20 mouse cellular contexts compared by ENCODE assay signal in genomic region chr8:9332766-9333165, GRCm38 (mm10).
A peak's percentile ranks its signal among the peaks of the same experiment; 100 is the strongest.
DNase-seq lines count a peak whose midpoint lies in the region; ATAC-seq and TF ChIP-seq lines count a peak whose summit lies in the region.
"Had no signal": no experiment of that assay in that cellular context is flagged by ENCODE, and none has a peak within 500 bp of the region (broad histone marks: within the 10 kb centered on the region; RNA-seq: fewer than 3 reads in every experiment).

No protein-coding gene starts in this region.

- 54% methylated on average over 2 of the region's 2 CpGs for WGBS in lung, embryonic 14.5 days
- 43% methylated on average over 2 of the region's 2 CpGs for WGBS in lung, embryonic 16.5 days

- ATAC-seq in lung, embryonic 14.5 days (ENCODE audit: insufficient read depth) = peak; percentile 77
- ATAC-seq in lung, embryonic 16.5 days (ENCODE audit: low read depth) = peak; percentile 70; the same call in 1 of the 2 replicates
- ATAC-seq: forebrain, embryonic 13.5 days; forebrain, embryonic 15.5 days; forebrain, postnatal 0 days had no signal

- no peak overlapping the region for H3K9ac ChIP-seq in lung, embryonic 14.5 days
- no peak overlapping the region for H3K9ac ChIP-seq in lung, embryonic 16.5 days (ENCODE audit: low read length)
- H3K9ac ChIP-seq: embryonic facial prominence, embryonic 13.5 days; forebrain, embryonic 13.5 days; forebrain, embryonic 15.5 days; forebrain, postnatal 0 days had no signal

- TF ChIP-seq CTCF in lung, embryonic 14.5 days (IDR thresholded peaks at IDR 0.05; ENCODE audit: low read depth) = no peak

- H3K4me2 ChIP-seq in lung, embryonic 14.5 days = no peak overlapping the region
- no peak overlapping the region for H3K4me2 ChIP-seq in lung, embryonic 16.5 days (ENCODE audit: low read depth, low read length)
- H3K4me2 ChIP-seq: embryonic facial prominence, embryonic 13.5 days; forebrain, embryonic 13.5 days; forebrain, embryonic 15.5 days had no signal

- no peaks in the 10 kb centered on the region for H3K4me1 ChIP-seq in lung, embryonic 14.5 days (ENCODE audit: insufficient read depth)
- no peaks in the 10 kb centered on the region for H3K4me1 ChIP-seq in lung, embryonic 16.5 days (replicated peaks; ENCODE audit: control insufficient read depth, insufficient read depth, low read length)
- H3K4me1 ChIP-seq: embryonic facial prominence, embryonic 13.5 days had no signal

- H3K9me3 ChIP-seq in lung, embryonic 14.5 days (ENCODE audit: low read depth, low read length) = no peaks in the 10 kb centered on the region
- H3K9me3 ChIP-seq in lung, embryonic 16.5 days (ENCODE audit: control insufficient read depth, low read length) = no peaks in the 10 kb centered on the region
- H3K9me3 ChIP-seq: embryonic facial prominence, embryonic 13.5 days; forebrain, embryonic 13.5 days; forebrain, embryonic 15.5 days had no signal

- no peak overlapping the region for H3K27ac ChIP-seq in lung, embryonic 14.5 days (ENCODE audit: low read depth)
- H3K27ac ChIP-seq in lung, embryonic 16.5 days (ENCODE audit: low read length) = no peak overlapping the region
- H3K27ac ChIP-seq: embryonic facial prominence, embryonic 13.5 days; forebrain, embryonic 13.5 days; forebrain, embryonic 15.5 days had no signal

- no peaks in the 10 kb centered on the region for H3K36me3 ChIP-seq in lung, embryonic 14.5 days (ENCODE audit: insufficient read depth)
- H3K36me3 ChIP-seq in lung, embryonic 16.5 days (ENCODE audit: control insufficient read depth, insufficient read depth, low read length) = no peaks in the 10 kb centered on the region
- H3K36me3 ChIP-seq: embryonic facial prominence, embryonic 13.5 days; forebrain, embryonic 15.5 days had no signal

- H3K4me3 ChIP-seq in lung, embryonic 14.5 days (ENCODE audit: low read depth, low read length) = no peak overlapping the region
- H3K4me3 ChIP-seq in lung, embryonic 16.5 days (ENCODE audit: low read length) = no peak overlapping the region
- H3K4me3 ChIP-seq: embryonic facial prominence, embryonic 13.5 days; forebrain, embryonic 13.5 days; forebrain, embryonic 15.5 days had no signal

- peak; percentile 52 for DNase-seq in heart, adult 11 months
- no peak for DNase-seq in heart, postnatal 4 days
- peak; percentile 77 for DNase-seq in lung, embryonic 14.5 days
- DNase-seq in lung, postnatal 4 days = no peak
- DNase-seq in lung, postnatal 36 days = no peak
- peak; percentile 38 for DNase-seq in brain, adult 2 months (ENCODE audit: low read depth, low spot score)
- DNase-seq in neural tube, embryonic 10.5 days (ENCODE audit: extremely low spot score, low spot score) = no peak
- DNase-seq: adrenal gland, adult 2 months; adrenal gland, postnatal 10 days; adrenal gland, postnatal 25 days; cerebellum, adult 11-12 months; cerebellum, adult 2 months; cerebellum, adult 9-10 months; cerebellum, postnatal 10 days; cerebellum, postnatal 25 days; forebrain, postnatal 0 days had no signal

- no peaks in the 10 kb centered on the region for H3K27me3 ChIP-seq in lung, embryonic 14.5 days (ENCODE audit: insufficient read depth, low read length)
- H3K27me3 ChIP-seq in lung, embryonic 16.5 days (ENCODE audit: control insufficient read depth, insufficient read depth, low read depth, low read length) = no peaks in the 10 kb centered on the region
- H3K27me3 ChIP-seq: embryonic facial prominence, embryonic 13.5 days; forebrain, embryonic 13.5 days; forebrain, embryonic 15.5 days had no signal

Comparison
In these comparisons a context has a peak if more than half of its experiments do, and no peak if none do; other contexts are left out.
1. DNase-seq: peak in heart, adult 11 months (single experiment), lung, embryonic 14.5 days (single experiment) and brain, adult 2 months (single experiment); none in heart, postnatal 4 days (single experiment), lung, postnatal 4 days (0 of 2), lung, postnatal 36 days (single experiment) and neural tube, embryonic 10.5 days (single experiment).